Mouse (Mus musculus) hindbrain, embryonic 11.5 days (tissue): Measurements from ENCODE around the gene Ppp1r1c. TPM values are rescaled to one million over a fixed set of nuclear protein-coding genes. Genes with fewer than 3 reads are reported as not detected.

Experiments used
- ATAC-seq: fragments of 200-750 bp; cut with Nextera tagmentation; 2 replicates; pipeline ENCODE4 v1.8.0; 2017; ENCODE audit warnings: mild to moderate bottlenecking, moderate TSS enrichment, moderate library complexity; ENCODE audit not compliant: low FRiP score
- DNase-seq: peaks from one replicate; pipeline ENCODE4 v3.0.0-alpha.2; 2015; ENCODE audit warnings: low spot score
- H3K27ac ChIP-seq: fragments of 300-500 bp; sonication (generic); 2 replicates; pipeline ENCODE4 v1.5.1; 2014; ENCODE audit warnings: mild to moderate bottlenecking, low read depth, low read length
- H3K27me3 ChIP-seq: fragments of 300-500 bp; sonication (generic); 2 replicates; pipeline ENCODE4 v1.6.1; 2014; ENCODE audit warnings: mild to moderate bottlenecking, low read length, moderate library complexity, mixed read lengths; ENCODE audit not compliant: control insufficient read depth, insufficient read depth
- H3K36me3 ChIP-seq: fragments of 300-500 bp; sonication (generic); 2 replicates; pipeline ENCODE4 v1.6.1; 2014; ENCODE audit warnings: mild to moderate bottlenecking, low read length, moderate library complexity, mixed read lengths; ENCODE audit not compliant: control insufficient read depth, insufficient read depth
- H3K4me1 ChIP-seq: fragments of 300-500 bp; sonication (generic); replicated peaks from 2 replicates; pipeline ENCODE4 v1.6.1; 2014; ENCODE audit warnings: low read length, mixed read lengths; ENCODE audit not compliant: control insufficient read depth, insufficient read depth
- H3K4me2 ChIP-seq: fragments of 300-500 bp; sonication (generic); replicated peaks from 2 replicates; pipeline ENCODE4 v1.6.1; 2014; ENCODE audit warnings: mild to moderate bottlenecking, low read depth, low read length
- H3K4me3 ChIP-seq: fragments of 300-500 bp; sonication (generic); 2 replicates; pipeline ENCODE4 v1.5.1; 2014; ENCODE audit warnings: low read depth, low read length
- H3K9ac ChIP-seq: fragments of 300-500 bp; sonication (generic); 2 replicates; pipeline ENCODE4 v1.6.1; 2014; ENCODE audit warnings: low read depth, low read length
- H3K9me3 ChIP-seq: fragments of 300-500 bp; sonication (generic); 2 replicates; pipeline ENCODE4 v1.6.1; 2016; ENCODE audit warnings: low read length; ENCODE audit not compliant: control insufficient read depth
- WGBS: fragments of 180-500 bp; shearing (Covaris S2); extraction: QIAGEN DNeasy Blood & Tissue Kit; methylation state at CpG from one replicate; pipeline ENCODE4 v1.1.7; 2014; 5-methylcytosine and 5-hydroxymethylcytosine counted together
- polyA plus RNA-seq: library from polyadenylated mRNA; unstranded; fragments of >200 nt; fragmentation: Nextera tagmentation; extraction: Ambion mirVana; gene quantifications from 2 replicates; pipeline ENCODE4 v1.2.1, GENCODE M21; 2014

The Ppp1r1c gene
- polyA plus RNA-seq, 1 experiment from 2014 or later: 12.6 TPM

GRCm38 (mm10) chr2:79765032-79765431 is 57.5 kb downstream of the Ppp1r1c start:
- Histone ChIP-seq H3K4me1 (no peaks in the 10 kb centered on the region), H3K4me3 (no peak overlapping the region), H3K4me2 (no peak overlapping the region), H3K36me3 (no peaks in the 10 kb centered on the region), H3K9ac (no peak overlapping the region), H3K9me3 (no peaks in the 10 kb centered on the region), H3K27me3 (no peaks in the 10 kb centered on the region), H3K27ac (no peak overlapping the region)
- 93% methylated on average over 3 of the region's 3 CpGs for WGBS
- no peak for DNase-seq
- no peak for ATAC-seq

DNA sequence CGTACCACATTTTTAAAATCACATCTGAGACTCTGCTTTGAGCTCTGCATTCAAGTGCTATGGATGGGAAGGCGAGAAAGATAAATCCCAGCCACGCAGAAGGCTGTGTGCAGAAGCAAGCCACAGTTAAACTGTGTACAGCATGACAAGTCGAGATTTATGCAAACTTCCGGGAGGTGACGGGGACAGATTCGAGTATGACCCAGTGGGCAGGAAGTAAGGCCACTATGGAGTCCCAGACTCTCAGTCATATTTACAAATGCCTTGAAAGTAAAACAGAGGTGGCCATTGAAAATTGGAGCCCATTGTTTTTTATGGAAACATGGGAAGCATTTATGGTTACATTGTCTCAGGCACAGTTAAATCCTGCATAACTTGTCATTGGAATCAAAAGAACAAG is 58.1 kb downstream of the Ppp1r1c start:
- ATAC-seq: no peak
- DNase-seq: no peak
- no peak overlapping the region for H3K4me2 ChIP-seq
- H3K4me1 ChIP-seq: no peaks in the 10 kb centered on the region
- H3K36me3 ChIP-seq: no peaks in the 10 kb centered on the region
- H3K27me3 ChIP-seq: no peaks in the 10 kb centered on the region
- whole genome bisulfite sequencing: 88% methylated on average over 7 of the region's 7 CpGs
- no peak overlapping the region for H3K9ac ChIP-seq
- H3K4me3 ChIP-seq: no peak overlapping the region
- no peak overlapping the region for H3K27ac ChIP-seq
- no peaks in the 10 kb centered on the region for H3K9me3 ChIP-seq

DNA sequence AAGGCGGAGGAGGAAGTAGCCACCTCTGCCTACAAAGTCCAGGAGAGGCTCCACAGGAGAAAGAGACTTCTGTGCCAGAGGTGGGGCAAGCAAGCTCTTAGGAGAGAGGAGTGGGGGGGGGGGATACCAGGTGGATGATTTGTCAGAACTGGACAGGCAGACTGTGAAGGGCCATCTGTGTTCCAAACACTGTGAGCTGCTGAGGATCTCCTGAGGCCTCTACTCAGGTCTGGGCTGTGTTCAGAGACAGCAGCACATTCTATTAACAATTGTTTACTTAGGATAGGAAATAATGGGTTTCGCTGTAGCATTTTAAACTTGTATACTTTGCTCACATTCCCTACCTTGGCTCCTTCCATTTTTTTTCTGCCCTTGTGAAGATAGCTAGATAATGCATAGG is 61.0 kb downstream of the Ppp1r1c start:
- Histone ChIP-seq H3K4me3 (no peak overlapping the region), H3K9me3 (no peaks in the 10 kb centered on the region), H3K9ac (no peak overlapping the region), H3K36me3 (no peaks in the 10 kb centered on the region), H3K27ac (no peak overlapping the region), H3K27me3 (no peaks in the 10 kb centered on the region), H3K4me1 (no peaks in the 10 kb centered on the region), H3K4me2 (no peak overlapping the region)
- 87% methylated on average over 2 of the region's 2 CpGs for WGBS
- no peak for ATAC-seq
- DNase-seq: no peak

DNA sequence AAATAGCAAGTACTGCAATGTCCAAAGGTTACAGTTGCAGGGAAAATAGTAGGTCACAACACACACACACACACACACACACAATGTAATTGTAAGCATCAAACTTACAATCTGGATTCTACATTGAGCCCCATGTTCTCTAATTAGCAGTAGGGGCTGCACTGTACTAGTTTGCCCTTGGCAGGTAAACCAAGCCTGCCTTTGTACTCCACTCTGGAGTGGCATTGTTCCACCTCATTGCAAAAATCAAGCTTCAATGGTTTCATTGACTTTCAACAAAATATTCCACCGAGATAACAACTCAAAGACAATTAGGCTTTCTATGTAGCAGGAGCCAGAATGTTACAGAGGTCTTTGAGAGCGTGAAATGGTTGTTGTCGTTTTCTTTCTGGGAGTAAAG is 62.7 kb downstream of the Ppp1r1c start:
- Histone ChIP-seq H3K4me3 (no peak overlapping the region), H3K27me3 (no peaks in the 10 kb centered on the region), H3K4me2 (no peak overlapping the region), H3K9me3 (no peaks in the 10 kb centered on the region), H3K9ac (no peak overlapping the region), H3K4me1 (no peaks in the 10 kb centered on the region), H3K27ac (no peak overlapping the region), H3K36me3 (no peaks in the 10 kb centered on the region)
- DNase-seq (no peak), ATAC-seq (no peak)
- WGBS: 60% methylated on average over 3 of the region's 3 CpGs

- H3K4me1 ChIP-seq: no peaks in the 10 kb centered on the region
- no peaks in the 10 kb centered on the region for H3K9me3 ChIP-seq
- ATAC-seq (0 out of 2 replicates have a peak, but pooled peaks have one; percentile 43), DNase-seq (peak; percentile 86)
- H3K27me3 ChIP-seq: no peaks in the 10 kb centered on the region
- no peaks in the 10 kb centered on the region for H3K36me3 ChIP-seq
- H3K4me2 ChIP-seq: no peak overlapping the region
- H3K9ac ChIP-seq: no peak overlapping the region
- no peak overlapping the region for H3K27ac ChIP-seq
- H3K4me3 ChIP-seq: no peak overlapping the region
- WGBS: 5% methylated on average over 5 of the region's 5 CpGs
These were observed 66.8 kb downstream of the Ppp1r1c start for GRCm38 (mm10) chr2:79774372-79774771.

- Histone ChIP-seq H3K4me3 (no peak overlapping the region), H3K9me3 (no peaks in the 10 kb centered on the region), H3K4me2 (no peak overlapping the region), H3K9ac (no peak overlapping the region), H3K4me1 (no peaks in the 10 kb centered on the region), H3K36me3 (no peaks in the 10 kb centered on the region), H3K27me3 (no peaks in the 10 kb centered on the region), H3K27ac (no peak overlapping the region)
- WGBS: 77% methylated on average over 2 of the region's 2 CpGs
- ATAC-seq (no peak), DNase-seq (no peak)
These were observed 70.2 kb downstream of the Ppp1r1c start for GRCm38 (mm10) chr2:79777801-79778200.

DNA sequence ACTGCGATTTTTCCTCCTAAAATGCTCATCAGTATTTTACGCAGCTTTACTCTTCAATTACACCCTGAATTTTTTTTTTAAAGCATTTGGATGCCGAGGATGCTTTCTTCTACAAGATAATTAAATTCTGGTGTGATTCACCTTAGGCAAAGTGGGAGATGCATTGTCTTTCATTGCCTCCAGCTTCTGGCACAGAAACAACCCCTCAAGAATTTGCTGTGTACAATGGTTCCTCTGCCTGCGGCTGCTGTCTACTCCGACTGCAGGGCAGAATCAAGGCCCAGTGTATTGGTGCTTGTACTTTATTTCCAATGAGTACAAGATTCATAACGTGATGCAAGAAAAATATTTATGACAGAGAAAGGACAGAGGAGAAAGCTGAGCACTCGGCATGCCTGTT is 73.2 kb downstream of the Ppp1r1c start:
- H3K27me3 ChIP-seq: no peaks in the 10 kb centered on the region
- H3K36me3 ChIP-seq: no peaks in the 10 kb centered on the region
- H3K9ac ChIP-seq: no peak overlapping the region
- WGBS: 81% methylated on average over 7 of the region's 7 CpGs
- H3K4me2 ChIP-seq: no peak overlapping the region
- no peaks in the 10 kb centered on the region for H3K9me3 ChIP-seq
- H3K27ac ChIP-seq: no peak overlapping the region
- DNase-seq: no peak
- H3K4me3 ChIP-seq: no peak overlapping the region
- no peaks in the 10 kb centered on the region for H3K4me1 ChIP-seq
- no peak for ATAC-seq

- 65% methylated on average over 8 of the region's 8 CpGs for WGBS
- Histone ChIP-seq H3K27me3 (no peaks in the 10 kb centered on the region), H3K9me3 (no peaks in the 10 kb centered on the region), H3K4me1 (no peaks in the 10 kb centered on the region), H3K9ac (no peak overlapping the region), H3K36me3 (no peaks in the 10 kb centered on the region), H3K27ac (no peak overlapping the region), H3K4me2 (no peak overlapping the region), H3K4me3 (no peak overlapping the region)
- ATAC-seq (no peak), DNase-seq (no peak)
These were observed 78.1 kb downstream of the Ppp1r1c start for GRCm38 (mm10) chr2:79785541-79786134.

GRCm38 (mm10) chr2:79786467-79786866 is 78.9 kb downstream of the Ppp1r1c start:
- Histone ChIP-seq H3K9me3 (no peaks in the 10 kb centered on the region), H3K4me1 (no peaks in the 10 kb centered on the region), H3K36me3 (no peaks in the 10 kb centered on the region), H3K27me3 (no peaks in the 10 kb centered on the region), H3K27ac (no peak overlapping the region), H3K4me3 (no peak overlapping the region), H3K4me2 (no peak overlapping the region), H3K9ac (no peak overlapping the region)
- ATAC-seq: no peak
- DNase-seq: no peak
- WGBS: 90% methylated on average over 11 of the region's 11 CpGs
